8 mouse cellular contexts compared by ENCODE assay signal in the genomic region with DNA sequence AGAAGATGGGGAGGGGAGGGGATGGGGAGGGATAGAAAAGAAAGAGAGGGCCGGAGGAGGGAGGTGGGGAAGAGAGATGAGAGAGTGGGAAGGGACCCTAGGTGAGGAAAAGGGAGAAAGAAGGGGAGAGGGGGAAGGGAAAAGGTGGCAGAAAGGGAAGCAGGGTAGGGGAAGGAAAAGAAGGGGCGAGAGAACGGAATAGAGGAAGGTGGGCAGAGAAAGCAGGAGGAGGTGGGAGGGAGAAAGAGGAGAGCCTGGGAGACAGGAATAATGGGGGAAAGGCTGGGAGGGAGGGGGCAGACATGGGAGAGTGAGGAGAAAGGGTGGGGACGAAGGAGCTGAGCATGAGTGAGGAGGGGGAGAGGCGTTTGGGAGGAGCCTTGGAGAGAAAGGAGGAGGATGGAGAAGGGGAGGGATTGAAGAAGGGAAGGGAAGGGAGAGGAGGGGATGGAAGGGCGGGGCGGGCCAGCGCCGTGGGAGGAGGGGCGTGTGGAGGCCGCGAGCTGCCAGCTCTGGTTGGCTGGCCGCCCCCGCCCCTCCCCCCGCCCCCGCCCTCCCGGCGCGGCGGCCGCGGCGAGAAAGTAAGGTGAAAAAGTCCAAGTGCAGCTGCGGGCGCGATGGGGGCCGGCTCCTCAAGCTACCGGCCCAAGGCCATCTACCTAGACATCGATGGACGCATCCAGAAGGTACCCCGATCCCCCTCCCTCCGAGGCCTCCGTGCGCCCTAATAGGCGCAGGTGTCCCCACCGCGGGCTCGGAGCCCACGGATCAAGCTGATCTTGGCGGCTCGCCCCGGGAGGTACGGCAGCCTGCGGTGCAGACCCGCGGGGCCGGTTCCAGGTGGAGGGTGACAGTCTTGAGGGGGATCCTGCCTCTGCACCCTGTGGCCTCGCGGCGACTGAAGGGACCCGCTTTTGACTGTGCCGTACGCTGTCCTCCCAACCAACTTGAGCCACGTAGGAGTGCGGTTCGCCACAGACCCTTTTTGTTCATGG. TPM values are rescaled to one million over a fixed set of nuclear protein-coding genes. Genes with fewer than 3 reads are reported as not detected.
A peak's percentile ranks its signal among the peaks of the same experiment; 100 is the strongest.
DNase-seq lines count a peak whose midpoint lies in the region; ATAC-seq and TF ChIP-seq lines count a peak whose summit lies in the region.

A gene (plus strand): TSS at position 540 of the 995 bp plus-strand sequence.

- no peak within 1 kb of the TSS for H3K27ac ChIP-seq in embryonic fibroblast, embryonic 13.5 days (ENCODE audit: insufficient read depth, low read length)
- peak within 1 kb of the TSS; percentile 19; the same call in 1 of the 2 replicates for H3K27ac ChIP-seq in heart, embryonic 12.5 days (ENCODE audit: poor library complexity, severe bottlenecking)
- H3K27ac ChIP-seq in kidney, embryonic 15.5 days = peak within 1 kb of the TSS; percentile 80
- H3K27ac ChIP-seq in limb, embryonic 15.5 days = peak within 1 kb of the TSS; percentile 72

- no peaks in the 10 kb centered on the region for H3K9me3 ChIP-seq in heart, embryonic 12.5 days (replicated peaks)
- no peaks in the 10 kb centered on the region for H3K9me3 ChIP-seq in kidney, embryonic 15.5 days (replicated peaks)
- no peaks in the 10 kb centered on the region for H3K9me3 ChIP-seq in limb, embryonic 15.5 days

- peak; percentile 41 for DNase-seq in layer of hippocampus, adult 11-12 months (ENCODE audit: low spot score)
- no peak for DNase-seq in layer of hippocampus, adult 9-10 months (ENCODE audit: low spot score)
- DNase-seq in telencephalon, adult 2 months (ENCODE audit: low read depth, low spot score) = peak; percentile 65

- peaks cover 32% of the 10 kb centered on the region for H3K27me3 ChIP-seq in heart, embryonic 12.5 days (replicated peaks)
- H3K27me3 ChIP-seq in kidney, embryonic 15.5 days = peaks cover 24% of the 10 kb centered on the region
- no peaks in the 10 kb centered on the region for H3K27me3 ChIP-seq in limb, embryonic 15.5 days
- peaks cover 24% of the 10 kb centered on the region for H3K27me3 ChIP-seq in myocyte (ENCODE audit: control insufficient read depth, insufficient read depth, insufficient read length)

- H3K4me1 ChIP-seq in embryonic fibroblast, embryonic 13.5 days (ENCODE audit: control insufficient read depth, insufficient read depth, low read length) = no peaks in the 10 kb centered on the region
- peaks cover 37% of the 10 kb centered on the region for H3K4me1 ChIP-seq in heart, embryonic 12.5 days (replicated peaks)
- peaks cover 58% of the 10 kb centered on the region for H3K4me1 ChIP-seq in kidney, embryonic 15.5 days
- H3K4me1 ChIP-seq in limb, embryonic 15.5 days = peaks cover 61% of the 10 kb centered on the region

- WGBS in heart, embryonic 12.5 days = 1% methylated on average over 45 of the region's 56 CpGs
- WGBS in kidney, embryonic 15.5 days = under 1% methylated on average over 53 of the region's 56 CpGs
- WGBS in limb, embryonic 15.5 days = 1% methylated on average over 45 of the region's 56 CpGs

- peak; percentile 76 for ATAC-seq in heart, embryonic 12.5 days (ENCODE audit: insufficient number of reproducible peaks, low FRiP score)
- ATAC-seq in kidney, embryonic 15.5 days (replicated peaks; ENCODE audit: low FRiP score) = peak; percentile 78
- peak; percentile 84 for ATAC-seq in limb, embryonic 15.5 days (ENCODE audit: insufficient number of reproducible peaks, low FRiP score, low TSS enrichment, low read depth)

- H3K9ac ChIP-seq in heart, embryonic 12.5 days = peak within 1 kb of the TSS; percentile 72
- H3K9ac ChIP-seq in kidney, embryonic 15.5 days = peak within 1 kb of the TSS; percentile 79
- H3K9ac ChIP-seq in limb, embryonic 15.5 days = peak within 1 kb of the TSS; percentile 66

- no peaks in the 10 kb centered on the region for H3K79me2 ChIP-seq in myocyte (ENCODE audit: control insufficient read depth, insufficient read depth)

- peak within 1 kb of the TSS; percentile 93 for H3K4me2 ChIP-seq in heart, embryonic 12.5 days
- peak within 1 kb of the TSS; percentile 96 for H3K4me2 ChIP-seq in kidney, embryonic 15.5 days
- H3K4me2 ChIP-seq in limb, embryonic 15.5 days = peak within 1 kb of the TSS; percentile 86
- H3K4me2 ChIP-seq in myocyte (ENCODE audit: low read depth) = peak within 1 kb of the TSS; percentile 12

- TF ChIP-seq POLR2A in embryonic fibroblast, embryonic 13.5 days (IDR thresholded peaks at IDR 0.05; ENCODE audit: low read depth, low read length) = no peak
- TF ChIP-seq POLR2A in myocyte (IDR thresholded peaks at IDR 0.05; ENCODE audit: insufficient read length, low read depth) = no peak

- H3K4me3 ChIP-seq in embryonic fibroblast, embryonic 13.5 days (ENCODE audit: insufficient read depth, low read length) = peak within 1 kb of the TSS; percentile 61
- H3K4me3 ChIP-seq in heart, embryonic 12.5 days = peak within 1 kb of the TSS; percentile 76
- peak within 1 kb of the TSS; percentile 82 for H3K4me3 ChIP-seq in kidney, embryonic 15.5 days (replicated peaks)
- peak within 1 kb of the TSS; percentile 74 for H3K4me3 ChIP-seq in limb, embryonic 15.5 days
- no peak within 1 kb of the TSS for H3K4me3 ChIP-seq in myocyte

- TF ChIP-seq CTCF in embryonic fibroblast, embryonic 13.5 days (IDR thresholded peaks at IDR 0.05; ENCODE audit: borderline replicate concordance, insufficient read depth, low read length) = no peak

- H3K36me3 ChIP-seq in heart, embryonic 12.5 days = no peaks in the 10 kb centered on the region
- H3K36me3 ChIP-seq in kidney, embryonic 15.5 days = no peaks in the 10 kb centered on the region
- H3K36me3 ChIP-seq in limb, embryonic 15.5 days = no peaks in the 10 kb centered on the region
- H3K36me3 ChIP-seq in myocyte (ENCODE audit: control insufficient read depth, insufficient read depth) = no peaks in the 10 kb centered on the region

- H3ac ChIP-seq in myocyte (ENCODE audit: control insufficient read depth, insufficient read length) = no peak within 1 kb of the TSS

TF ChIP-seq in myocyte, 11 proteins besides CTCF, POLR2A, EP300 and RAD21:
- TF ChIP-seq CEBPB (IDR thresholded peaks at IDR 0.05; ENCODE audit: insufficient read depth, poor library complexity, severe bottlenecking) (no peak), USF1 (IDR thresholded peaks at IDR 0.05; ENCODE audit: low read depth) (no peak), TCF12 (IDR thresholded peaks at IDR 0.05; ENCODE audit: insufficient read depth, poor library complexity, severe bottlenecking) (no peak), MYOD1 (IDR thresholded peaks at IDR 0.05; ENCODE audit: control insufficient read depth in 1 of 3, insufficient read length in 2 of 3, low read depth in 2 of 3) (no peak), E2F4 (IDR thresholded peaks at IDR 0.05; ENCODE audit: insufficient read depth) (no peak), TCF3 (IDR thresholded peaks at IDR 0.05; ENCODE audit: insufficient read length, low read depth) (no peak)
TF ChIP-seq in myocyte: peak in this region for 0.

RNA-seq across cellular contexts. Expression of the gene that starts here (rescaled TPM):
- 0.97 and 3.4 TPM in 2 replicates for polyA plus RNA-seq in embryonic fibroblast, embryonic 13.5 days (2011; ENCODE audit: insufficient read length, low read depth, missing spikeins)
- polyA plus RNA-seq in heart, embryonic 12.5 days (2016; fragmentation: Nextera tagmentation; extraction: Ambion mirVana) = 5.5 and 5.6 TPM in 2 replicates
- 27.6 and 34.9 TPM in 2 replicates for polyA plus RNA-seq in kidney, embryonic 15.5 days (2015; fragmentation: Nextera tagmentation; extraction: Ambion mirVana)
- 23.4 and 23.9 TPM in 2 replicates for polyA plus RNA-seq in limb, embryonic 15.5 days (2015; fragmentation: Nextera tagmentation; extraction: Ambion mirVana)
- 0.14 TPM for polyA plus RNA-seq in myocyte (2012; fragmentation: generic; extraction: Trizol)

Comparison
In these comparisons a context has a peak if more than half of its experiments do, and no peak if none do; other contexts are left out.
1. H3K4me2 ChIP-seq: peak in every context shown above with its lines; median percentile 96 in kidney, embryonic 15.5 days; 93 in heart, embryonic 12.5 days; 86 in limb, embryonic 15.5 days; 12 in myocyte.